Mouse (Mus musculus) stomach, postnatal 0 days (tissue): Measurements from ENCODE around the gene Arhgap15.

Experiments used
- CTCF ChIP-seq: IDR thresholded peaks from 2 replicates; pipeline ENCODE4 v1.5.1; 2016; ENCODE audit warnings: antibody characterized with exemption, low read depth, mild to moderate bottlenecking, moderate library complexity
- EP300 ChIP-seq: optimal IDR thresholded peaks from 2 replicates; pipeline ENCODE3; 2016; ENCODE audit warnings: antibody characterized with exemption

GRCm38 (mm10) chr2:44217811-44218210 is 469.2 kb downstream of the Arhgap15 start:
- TF ChIP-seq CTCF (no peak), EP300 (no peak)
